8 mouse cellular contexts compared by ENCODE assay signal in genomic region chr2:136051688-136052289, GRCm38 (mm10). TPM values are rescaled to one million over a fixed set of nuclear protein-coding genes. Genes with fewer than 3 reads are reported as not detected.
DNase-seq lines count a peak whose midpoint lies in the region; ATAC-seq and TF ChIP-seq lines count a peak whose summit lies in the region.

Lamp5 (plus strand) TSS chr2:136052239.

- peaks cover 5% of the 10 kb centered on the region for H3K4me1 ChIP-seq in cerebellum, adult 2 months (ENCODE audit: control insufficient read depth, insufficient read depth, low read length)
- no peaks in the 10 kb centered on the region for H3K4me1 ChIP-seq in lung, embryonic 14.5 days (ENCODE audit: insufficient read depth)
- H3K4me1 ChIP-seq in stomach, embryonic 16.5 days (ENCODE audit: control insufficient read depth, insufficient read depth, low read length), result no peaks in the 10 kb centered on the region

- H3K27ac ChIP-seq in cerebellum, adult 2 months (ENCODE audit: insufficient read depth, low read length), result no peak within 1 kb of the TSS
- H3K27ac ChIP-seq in lung, embryonic 14.5 days (ENCODE audit: low read depth), result no peak within 1 kb of the TSS
- no peak within 1 kb of the TSS for H3K27ac ChIP-seq in stomach, embryonic 16.5 days (ENCODE audit: low read length)

- intact Hi-C loops in left cerebral cortex, postnatal 4 days (cut with DNase I), result no loop called here

- H3K9ac ChIP-seq in lung, embryonic 14.5 days, result no peak within 1 kb of the TSS
- no peak within 1 kb of the TSS for H3K9ac ChIP-seq in stomach, embryonic 16.5 days (ENCODE audit: low read length)

- no peak for TF ChIP-seq CTCF in cerebellum, adult 2 months (IDR thresholded peaks at IDR 0.05; ENCODE audit: borderline replicate concordance, insufficient read depth, low read depth, low read length)
- no peak for TF ChIP-seq CTCF in lung, embryonic 14.5 days (IDR thresholded peaks at IDR 0.05; ENCODE audit: low read depth)

- ATAC-seq in lung, embryonic 14.5 days (ENCODE audit: insufficient read depth), result peak; percentile 35; the same call in 1 of the 2 replicates
- ATAC-seq in stomach, embryonic 16.5 days (ENCODE audit: insufficient read depth, low FRiP score), result no peak

- TF ChIP-seq POLR2A in cerebellum, adult 2 months (IDR thresholded peaks at IDR 0.05; ENCODE audit: borderline replicate concordance, insufficient read depth, low read length), result no peak

- no peaks in the 10 kb centered on the region for H3K9me3 ChIP-seq in lung, embryonic 14.5 days (ENCODE audit: low read depth, low read length)
- H3K9me3 ChIP-seq in stomach, embryonic 16.5 days (replicated peaks; ENCODE audit: control insufficient read depth, low read length), result no peaks in the 10 kb centered on the region

- 33% methylated on average over 8 of the region's 8 CpGs for WGBS in cerebellum, adult 2 months
- 4% methylated on average over 8 of the region's 8 CpGs for WGBS in lung, embryonic 14.5 days
- 5% methylated on average over 8 of the region's 8 CpGs for WGBS in stomach, embryonic 16.5 days

- H3K4me2 ChIP-seq in lung, embryonic 14.5 days, result peak within 1 kb of the TSS; percentile 48
- peak within 1 kb of the TSS; percentile 31 for H3K4me2 ChIP-seq in stomach, embryonic 16.5 days (ENCODE audit: low read depth, low read length)

- H3K36me3 ChIP-seq in lung, embryonic 14.5 days (ENCODE audit: insufficient read depth), result no peaks in the 10 kb centered on the region
- no peaks in the 10 kb centered on the region for H3K36me3 ChIP-seq in stomach, embryonic 16.5 days (ENCODE audit: control insufficient read depth, insufficient read depth, low read length)

- H3K4me3 ChIP-seq in cerebellum, adult 2 months (replicated peaks; ENCODE audit: insufficient read depth, low read depth, low read length), result peak within 1 kb of the TSS; percentile 13
- peak within 1 kb of the TSS; percentile 20; the same call in 1 of the 2 replicates for H3K4me3 ChIP-seq in lung, embryonic 14.5 days (ENCODE audit: low read depth, low read length)
- no peak within 1 kb of the TSS; the same call in 1 of the 2 replicates for H3K4me3 ChIP-seq in stomach, embryonic 16.5 days (replicated peaks; ENCODE audit: low read length)

- no peaks in the 10 kb centered on the region for H3K27me3 ChIP-seq in cerebellum, adult 2 months (ENCODE audit: control insufficient read depth, insufficient read depth, low read length)
- peaks cover 20% of the 10 kb centered on the region; the same call in 1 of the 2 replicates for H3K27me3 ChIP-seq in lung, embryonic 14.5 days (ENCODE audit: insufficient read depth, low read length)
- H3K27me3 ChIP-seq in stomach, embryonic 16.5 days (ENCODE audit: control insufficient read depth, insufficient read depth, low read length), result 0 out of 2 replicates have a peak, but pooled peaks cover 10% of the 10 kb centered on the region

- peak in 1 of 2 experiments; percentile 24 for DNase-seq in cerebellum, adult 2 months
- no peak for DNase-seq in cerebellum, postnatal 36 days
- DNase-seq in lung, embryonic 14.5 days, result peak; percentile 7
- no peak for DNase-seq in lung, adult 18-20 months
- peak; percentile 56 for DNase-seq in left cerebral cortex, postnatal 4 days
- DNase-seq in lung, postnatal 36 days, result no peak
- no peak for DNase-seq in urinary bladder, adult 18-20 months (ENCODE audit: low spot score in 2 of 2)

RNA-seq across cellular contexts. Expression of gene Lamp5, which starts in this region (rescaled TPM):
- polyA plus RNA-seq in cerebellum, adult 2 months (2012; rRNA removed), result 134 and 197 TPM in 2 replicates
- 0.28 TPM in 1 of 2 replicates, not detected in the other for polyA plus RNA-seq in lung, embryonic 14.5 days (2014; fragmentation: Nextera tagmentation; extraction: Ambion mirVana)
- total RNA-seq in left cerebral cortex, postnatal 4 days (2021), result 1 to 10 TPM; 6.9 to 7.7 TPM
- 0.23 and 0.32 TPM in 2 replicates for polyA plus RNA-seq in stomach, embryonic 16.5 days (2015; fragmentation: Nextera tagmentation; extraction: Ambion mirVana)

Comparison
In these comparisons a context has a peak if more than half of its experiments do, and no peak if none do; other contexts are left out.
1. RNA of gene Lamp5 (polyA plus RNA-seq): 134 to 197 TPM in cerebellum, adult 2 months; 0.28 TPM in lung, embryonic 14.5 days and 0.23 to 0.32 TPM in stomach, embryonic 16.5 days; every median in the first group is over 100 times any median in the second.
2. Peak in DNase-seq, ATAC-seq, H3K4me3 ChIP-seq and H3K4me2 ChIP-seq in lung, embryonic 14.5 days; RNA of the gene not detected or under 1 TPM.